Mouse (Mus musculus) MEL (cell line): ENCODE measurements around the gene Ppfia2. TPM values are rescaled to one million over a fixed set of nuclear protein-coding genes. Genes with fewer than 3 reads are reported as not detected.

Experiments used
- DNase-seq: peaks from one replicate; pipeline ENCODE4 v3.0.0; 2011; ENCODE audit warnings: low read depth, low spot score
- H3K27ac ChIP-seq: 2 replicates; pipeline ENCODE4 v1.5.1; 2012; ENCODE audit warnings: low read depth, mild to moderate bottlenecking, control low read depth, low read length, moderate library complexity; ENCODE audit not compliant: control insufficient read depth
- H3K27me3 ChIP-seq, 2 experiments: fragments of 150-350 bp in 1 of 2; sonication (generic) in 1 of 2; 2 replicates each; pipeline ENCODE4 v1.6.1; 2012; ENCODE audit warnings: low read length in 2 of 2, mild to moderate bottlenecking in 2 of 2, improper control_type of control experiment in 1 of 2, moderate library complexity in 1 of 2; ENCODE audit not compliant: insufficient read depth in 2 of 2, control insufficient read depth in 1 of 2
- H3K36me3 ChIP-seq, 2 experiments: 2 replicates each; pipeline ENCODE4 v1.6.1; 2012 to 2014; ENCODE audit warnings: low read length in 2 of 2, improper control_type of control experiment in 1 of 2, inconsistent platforms in 1 of 2, mild to moderate bottlenecking in 1 of 2; ENCODE audit not compliant: insufficient read depth in 2 of 2, control insufficient read depth in 1 of 2
- H3K4me1 ChIP-seq, 2 experiments: fragments of 150-350 bp in 1 of 2; sonication (generic) in 1 of 2; 2 replicates each; pipeline ENCODE4 v1.6.1; 2012; ENCODE audit warnings: low read length in 2 of 2, improper control_type of control experiment in 1 of 2, mild to moderate bottlenecking in 1 of 2; ENCODE audit not compliant: insufficient read depth in 2 of 2, control insufficient read depth in 1 of 2
- H3K4me3 ChIP-seq, 2 experiments: fragments of 150-350 bp in 1 of 2; sonication (generic) in 1 of 2; 2 replicates each; pipeline ENCODE4 v1.5.1; 2012; ENCODE audit warnings: low read depth in 2 of 2, low read length in 2 of 2, mild to moderate bottlenecking in 2 of 2, moderate library complexity in 2 of 2, control low read depth in 1 of 2, improper control_type of control experiment in 1 of 2; ENCODE audit not compliant: control insufficient read depth in 1 of 2, insufficient read depth in 1 of 2
- H3K79me2 ChIP-seq: 2 replicates; pipeline ENCODE4 v1.6.1; 2012; ENCODE audit warnings: mild to moderate bottlenecking, low read length, moderate library complexity; ENCODE audit not compliant: control insufficient read depth, poor library complexity, insufficient read depth
- H3K9ac ChIP-seq: 2 replicates; pipeline ENCODE4 v1.6.1; 2012; ENCODE audit warnings: low read depth, mild to moderate bottlenecking, control low read depth, low read length, moderate library complexity; ENCODE audit not compliant: control insufficient read depth, poor library complexity, severe bottlenecking
- H3K9me3 ChIP-seq: fragments of 150-350 bp; sonication (generic); replicated peaks from 2 replicates; pipeline ENCODE4 v1.6.1; 2012; ENCODE audit warnings: mild to moderate bottlenecking, low read length, improper control_type of control experiment, moderate library complexity; ENCODE audit not compliant: insufficient read depth
- BHLHE40 ChIP-seq: IDR thresholded peaks from 2 replicates; pipeline ENCODE4 v1.6.1; 2012; ENCODE audit warnings: low read depth, mild to moderate bottlenecking, inconsistent platforms, low read length, improper control_type of control experiment, borderline replicate concordance
- CTCF ChIP-seq, 3 experiments: IDR thresholded peaks in 2 of 3; conservative IDR thresholded peaks in 1 of 3; 2 replicates each; pipeline ENCODE4 v1.5.1; 2011 to 2012; ENCODE audit warnings: low read length in 3 of 3, low read depth in 2 of 3, mild to moderate bottlenecking in 2 of 3, improper control_type of control experiment in 1 of 3, inconsistent platforms in 1 of 3, mixed read lengths in 1 of 3, moderate library complexity in 1 of 3; ENCODE audit not compliant: control insufficient read depth in 1 of 3, insufficient read depth in 1 of 3, poor library complexity in 1 of 3, severe bottlenecking in 1 of 3
- EP300 ChIP-seq, 2 experiments: IDR thresholded peaks; 2 replicates each; pipeline ENCODE4 v1.6.1; 2011; ENCODE audit warnings: improper control_type of control experiment in 2 of 2, low read length in 2 of 2, low read depth in 1 of 2, mild to moderate bottlenecking in 1 of 2
- ETS1 ChIP-seq: IDR thresholded peaks from 2 replicates; pipeline ENCODE4 v1.6.1; 2012; ENCODE audit warnings: low read depth, mild to moderate bottlenecking, inconsistent platforms, low read length, improper control_type of control experiment, moderate library complexity
- GATA1 ChIP-seq: IDR thresholded peaks from 2 replicates; pipeline ENCODE4 v1.6.1; 2011; ENCODE audit warnings: low read depth, low read length, improper control_type of control experiment
- HCFC1 ChIP-seq: IDR thresholded peaks from 2 replicates; pipeline ENCODE4 v1.6.1; 2012; ENCODE audit warnings: low read depth, mild to moderate bottlenecking, inconsistent platforms, low read length, improper control_type of control experiment, moderate library complexity
- JUND ChIP-seq: IDR thresholded peaks from 2 replicates; pipeline ENCODE4 v1.6.1; 2011; ENCODE audit warnings: low read depth, mild to moderate bottlenecking, improper control_type of control experiment, low read length
- MAZ ChIP-seq: IDR thresholded peaks from 2 replicates; pipeline ENCODE4 v1.6.1; 2012; ENCODE audit warnings: low read depth, mild to moderate bottlenecking, inconsistent platforms, low read length, improper control_type of control experiment
- MEF2A ChIP-seq: IDR thresholded peaks from 2 replicates; pipeline ENCODE4 v1.6.1; 2014; ENCODE audit warnings: low read depth, mild to moderate bottlenecking, inconsistent platforms, low read length, improper control_type of control experiment; ENCODE audit not compliant: poor library complexity, insufficient replicate concordance, severe bottlenecking; ENCODE audit errors: extremely low read depth
- NRF1 ChIP-seq: IDR thresholded peaks from 2 replicates; pipeline ENCODE4 v1.6.1; 2014; ENCODE audit warnings: low read depth, mild to moderate bottlenecking, inconsistent platforms, low read length, improper control_type of control experiment, moderate library complexity; ENCODE audit not compliant: poor library complexity, insufficient read depth, severe bottlenecking
- RAD21 ChIP-seq: IDR thresholded peaks from 2 replicates; pipeline ENCODE4 v1.6.1; 2011; ENCODE audit warnings: mild to moderate bottlenecking, low read depth, low read length, improper control_type of control experiment
- SMC3 ChIP-seq: IDR thresholded peaks from 2 replicates; pipeline ENCODE4 v1.6.1; 2011; ENCODE audit warnings: low read depth, low read length, improper control_type of control experiment
- TCF12 ChIP-seq: IDR thresholded peaks from 2 replicates; pipeline ENCODE4 v1.6.1; 2014; ENCODE audit warnings: low read depth, mild to moderate bottlenecking, inconsistent platforms, low read length, improper control_type of control experiment, moderate library complexity
- USF1 ChIP-seq: IDR thresholded peaks from 2 replicates; pipeline ENCODE4 v1.6.1; 2014; ENCODE audit warnings: low read depth, mild to moderate bottlenecking, inconsistent platforms, low read length, improper control_type of control experiment, moderate library complexity
- USF2 ChIP-seq, 2 experiments: IDR thresholded peaks; 2 replicates each; pipeline ENCODE4 v1.6.1; 2011 to 2012; ENCODE audit warnings: improper control_type of control experiment in 2 of 2, low read length in 2 of 2, borderline replicate concordance in 1 of 2, inconsistent platforms in 1 of 2, low read depth in 1 of 2, mild to moderate bottlenecking in 1 of 2; ENCODE audit not compliant: insufficient read depth in 1 of 2
- ZC3H11A ChIP-seq: IDR thresholded peaks from 2 replicates; pipeline ENCODE4 v1.6.1; 2012; ENCODE audit warnings: low read depth, mild to moderate bottlenecking, inconsistent platforms, low read length, improper control_type of control experiment
- ZKSCAN1 ChIP-seq: IDR thresholded peaks from 2 replicates; pipeline ENCODE4 v1.6.1; 2012; ENCODE audit warnings: low read depth, mild to moderate bottlenecking, inconsistent platforms, low read length, improper control_type of control experiment, moderate library complexity
- ZNF384 ChIP-seq: IDR thresholded peaks from 2 replicates; pipeline ENCODE4 v1.6.1; 2012; ENCODE audit warnings: low read depth, mild to moderate bottlenecking, inconsistent platforms, low read length, improper control_type of control experiment
- polyA plus RNA-seq, 2 experiments: library from polyadenylated mRNA; stranded (reverse) in 1 of 2; unstranded in 1 of 2; fragments of >175 nt in 1 of 2; fragments of >200 nt in 1 of 2; gene quantifications; 2 replicates each; pipeline versions ENCODE4 v1.2.1 to v1.2.4; 2012; ENCODE audit warnings: low replicate concordance in 2 of 2, low read depth in 1 of 2; ENCODE audit not compliant: insufficient read length in 2 of 2, insufficient read depth in 1 of 2, missing spikeins in 1 of 2
- total RNA-seq: library from RNA; depleted of rRNA; stranded (reverse); fragments of 300-350 nt; gene quantifications from 2 replicates; pipeline ENCODE4 v1.2.3, GENCODE M21; 2012

Gene Ppfia2
- total and polyA plus RNA-seq, 3 experiments, result not detected

DNA sequence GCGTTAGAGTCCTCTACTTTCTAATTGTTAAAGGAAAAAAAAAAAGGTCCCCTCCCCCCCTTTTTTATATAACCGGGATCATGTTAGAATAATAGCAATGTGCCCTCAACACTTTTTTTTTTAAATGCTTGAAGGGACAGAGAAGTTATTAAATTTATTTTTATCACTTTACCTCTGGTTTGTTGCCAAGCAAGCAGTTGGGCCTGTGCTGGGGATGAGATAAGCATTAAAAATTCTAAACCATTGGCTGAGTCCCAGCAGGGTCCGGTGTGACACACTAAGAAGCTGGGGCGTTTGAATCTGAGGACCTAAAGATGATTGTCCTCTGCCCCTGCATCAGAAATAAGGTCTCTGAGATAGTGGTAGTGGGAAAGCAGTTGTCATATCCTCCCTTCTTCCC is 114.9 kb downstream of the Ppfia2 start (continued):
- 0 out of 2 replicates have a peak, but pooled peaks have one; percentile 44 for TF ChIP-seq MEF2A
- TF ChIP-seq, all 39 proteins: peak for 9

DNA sequence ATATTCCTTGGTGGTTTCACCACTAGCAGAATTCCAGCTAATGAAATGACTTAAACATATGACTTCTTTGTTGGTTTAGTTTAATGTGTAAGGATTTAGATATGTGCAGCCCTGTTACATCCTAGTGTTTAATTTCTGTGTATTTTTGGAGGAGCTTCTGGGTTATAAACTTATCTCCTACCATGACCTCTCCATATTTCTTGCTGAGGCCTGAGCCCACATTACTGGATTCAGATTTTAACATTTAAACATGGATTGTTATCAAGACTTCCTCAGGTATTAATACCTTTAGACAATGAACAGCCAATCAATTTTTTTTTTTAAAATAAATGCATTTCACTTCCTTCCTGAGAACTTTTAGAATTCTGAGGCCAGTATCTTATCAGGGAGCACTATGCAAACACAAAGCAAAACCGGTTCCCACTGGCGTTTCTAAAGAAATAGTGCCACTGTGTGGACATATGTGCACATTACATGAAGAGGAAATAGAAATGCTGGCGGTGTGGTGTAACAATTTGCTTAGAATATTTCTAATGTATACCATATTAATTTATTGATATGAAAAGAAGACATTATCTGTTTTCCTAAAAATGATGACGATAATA is 115.4 kb downstream of the Ppfia2 start:
- no peak overlapping the region for H3K27ac ChIP-seq
- peaks cover 4% of the 10 kb centered on the region in 2 experiments; a peak in 1 of 4 replicates for H3K4me1 ChIP-seq
- no peaks in the 10 kb centered on the region for H3K27me3 ChIP-seq
- H3K79me2 ChIP-seq, result no peaks in the 10 kb centered on the region
- H3K4me3 ChIP-seq, result no peak overlapping the region
- H3K9ac ChIP-seq, result no peak overlapping the region
- H3K9me3 ChIP-seq, result no peaks in the 10 kb centered on the region
- DNase-seq, result peak; percentile 76
- H3K36me3 ChIP-seq, result peaks cover 0 to 4% of the 10 kb centered on the region in 2 experiments; a peak in 2 of 4 replicates
- TF ChIP-seq MAZ, result no peak
- TF ChIP-seq NRF1, result no peak
- TF ChIP-seq USF2 (IDR thresholded peaks at IDR 0.05; ENCODE audit: borderline replicate concordance in 1 of 2, insufficient read depth in 1 of 2, low read depth in 1 of 2, low read length in 2 of 2), result no peak
- TF ChIP-seq GATA1, result peak; percentile 79
- TF ChIP-seq TCF12, result no peak
- TF ChIP-seq ZKSCAN1, result no peak
- TF ChIP-seq EP300 (IDR thresholded peaks at IDR 0.05; ENCODE audit: low read depth in 1 of 2, low read length in 2 of 2), result no peak; a peak in 1 of 4 replicates
- peak; percentile 89 for TF ChIP-seq SMC3
- TF ChIP-seq ZNF384, result peak; percentile 67
- peak; percentile 97 for TF ChIP-seq RAD21
- no peak for TF ChIP-seq BHLHE40
- no peak for TF ChIP-seq USF1
- TF ChIP-seq ZC3H11A, result peak; percentile 82
- TF ChIP-seq CTCF (IDR thresholded peaks at IDR 0.05 in 2 of 3, conservative IDR thresholded peaks at IDR 0.05 in 1 of 3; ENCODE audit: control insufficient read depth in 1 of 3, insufficient read depth in 1 of 3, low read depth in 2 of 3, low read length in 3 of 3, poor library complexity in 1 of 3, severe bottlenecking in 1 of 3), result peak; percentile 26 to 91 (median 40); a peak in 4 of 6 replicates
- TF ChIP-seq ETS1, result no peak
- no peak for TF ChIP-seq JUND
- TF ChIP-seq HCFC1, result 0 out of 2 replicates have a peak, but pooled peaks have one; percentile 35
